Mouse (Mus musculus): ENCODE results near the gene Sit1. TPM values are rescaled to one million over a fixed set of nuclear protein-coding genes. Genes with fewer than 3 reads are reported as not detected.

The Sit1 gene
- polyA plus RNA-seq, 1 experiment from 2014 or later: not detected

- no peak for ATAC-seq (ENCODE audit: low FRiP score, low TSS enrichment)
- peak within 1 kb of the TSS; percentile 56 for H3K4me2 ChIP-seq (replicated peaks; ENCODE audit: low read depth, low read length)
- H3K9me3 ChIP-seq (ENCODE audit: control insufficient read depth, low read length): no peaks in the 10 kb centered on the region
- H3K9ac ChIP-seq (ENCODE audit: low read depth, low read length): no peak within 1 kb of the TSS
- no peak within 1 kb of the TSS for H3K4me3 ChIP-seq (ENCODE audit: low read length)
- H3K27me3 ChIP-seq (ENCODE audit: control insufficient read depth, insufficient read depth, low read length): no peaks in the 10 kb centered on the region
- no peak within 1 kb of the TSS for H3K27ac ChIP-seq (ENCODE audit: low read depth, low read length)
- 49% methylated on average over 9 of the region's 9 CpGs for WGBS
- peaks cover 5% of the 10 kb centered on the region; the same call in 1 of the 2 replicates for H3K4me1 ChIP-seq (ENCODE audit: control insufficient read depth, insufficient read depth, low read length)
- H3K36me3 ChIP-seq (ENCODE audit: control insufficient read depth, insufficient read depth, low read length): no peaks in the 10 kb centered on the region
Measured at GRCm38 (mm10) chr4:43506536-43507185, 23.1 kb upstream of the Sit1 start, which contains the start of gene Car9. Gene Car9, plus strand, starts transcription at chr4:43506966.

DNA sequence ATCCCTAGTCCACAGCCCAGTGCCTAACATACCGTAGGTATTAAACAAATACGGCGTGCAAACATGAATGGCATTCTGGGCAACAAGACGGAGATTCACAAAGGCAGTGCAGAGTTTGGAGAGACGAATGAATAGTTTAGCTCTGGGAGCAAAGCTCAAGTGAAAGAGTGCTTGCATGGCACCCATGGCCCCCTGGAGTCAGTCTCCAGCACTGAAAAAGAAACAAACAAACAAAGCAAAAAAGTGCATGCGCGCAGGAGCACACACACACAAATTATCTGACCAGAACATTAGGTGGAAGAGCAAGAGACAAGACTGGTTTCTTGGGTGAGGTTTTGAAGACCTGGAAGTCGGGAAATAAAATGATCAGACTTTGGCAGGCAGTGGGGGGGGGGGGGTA lies 22.5 kb upstream of the Sit1 start:
- no peak for ATAC-seq (ENCODE audit: low FRiP score, low TSS enrichment)
- H3K4me2 ChIP-seq (replicated peaks; ENCODE audit: low read depth, low read length): no peak overlapping the region
- 89% methylated on average over 8 of the region's 8 CpGs for WGBS
- no peaks in the 10 kb centered on the region for H3K9me3 ChIP-seq (ENCODE audit: control insufficient read depth, low read length)
- H3K4me3 ChIP-seq (ENCODE audit: low read length): no peak overlapping the region
- H3K9ac ChIP-seq (ENCODE audit: low read depth, low read length): no peak overlapping the region
- no peaks in the 10 kb centered on the region for H3K27me3 ChIP-seq (ENCODE audit: control insufficient read depth, insufficient read depth, low read length)
- peaks cover 5% of the 10 kb centered on the region; the same call in 1 of the 2 replicates for H3K4me1 ChIP-seq (ENCODE audit: control insufficient read depth, insufficient read depth, low read length)
- no peaks in the 10 kb centered on the region for H3K36me3 ChIP-seq (ENCODE audit: control insufficient read depth, insufficient read depth, low read length)
- no peak overlapping the region for H3K27ac ChIP-seq (ENCODE audit: low read depth, low read length)

DNA sequence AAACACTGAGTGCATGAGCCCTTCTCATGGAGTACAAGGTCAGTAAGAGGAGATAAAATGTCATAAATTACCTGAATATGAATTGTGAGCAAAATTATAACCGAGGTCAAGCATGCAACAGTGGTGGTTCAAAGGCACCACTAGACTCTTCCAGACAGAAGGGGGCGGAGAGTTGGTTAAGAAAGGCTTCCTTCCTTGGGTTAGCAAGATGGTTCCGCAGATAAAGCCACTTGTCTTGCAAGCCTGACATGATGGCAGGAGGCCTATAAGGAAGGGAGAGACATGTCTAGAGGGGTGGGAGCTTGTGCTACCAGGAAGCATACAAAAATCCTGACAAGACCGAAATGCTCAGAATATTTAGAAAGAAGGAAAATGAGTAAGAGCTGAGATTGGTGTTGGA lies 20.7 kb upstream of the Sit1 start:
- H3K9ac ChIP-seq (ENCODE audit: low read depth, low read length): no peak overlapping the region
- no peak overlapping the region for H3K4me2 ChIP-seq (replicated peaks; ENCODE audit: low read depth, low read length)
- no peaks in the 10 kb centered on the region for H3K27me3 ChIP-seq (ENCODE audit: control insufficient read depth, insufficient read depth, low read length)
- no peak overlapping the region for H3K4me3 ChIP-seq (ENCODE audit: low read length)
- no peak for ATAC-seq (ENCODE audit: low FRiP score, low TSS enrichment)
- H3K4me1 ChIP-seq (ENCODE audit: control insufficient read depth, insufficient read depth, low read length): peaks cover 5% of the 10 kb centered on the region; the same call in 1 of the 2 replicates
- no peak overlapping the region for H3K27ac ChIP-seq (ENCODE audit: low read depth, low read length)
- H3K9me3 ChIP-seq (ENCODE audit: control insufficient read depth, low read length): no peaks in the 10 kb centered on the region
- H3K36me3 ChIP-seq (ENCODE audit: control insufficient read depth, insufficient read depth, low read length): no peaks in the 10 kb centered on the region
- 80% methylated on average over 4 of the region's 4 CpGs for WGBS

- H3K9ac ChIP-seq (ENCODE audit: low read depth, low read length): no peak overlapping the region
- 72% methylated on average over 6 of the region's 6 CpGs for WGBS
- H3K27ac ChIP-seq (ENCODE audit: low read depth, low read length): no peak overlapping the region
- no peaks in the 10 kb centered on the region for H3K27me3 ChIP-seq (ENCODE audit: control insufficient read depth, insufficient read depth, low read length)
- H3K4me1 ChIP-seq (ENCODE audit: control insufficient read depth, insufficient read depth, low read length): peaks cover 2% of the 10 kb centered on the region; the same call in 1 of the 2 replicates
- no peak overlapping the region for H3K4me3 ChIP-seq (ENCODE audit: low read length)
- H3K9me3 ChIP-seq (ENCODE audit: control insufficient read depth, low read length): no peaks in the 10 kb centered on the region
- no peak for ATAC-seq (ENCODE audit: low FRiP score, low TSS enrichment)
- H3K4me2 ChIP-seq (replicated peaks; ENCODE audit: low read depth, low read length): no peak overlapping the region
- no peaks in the 10 kb centered on the region for H3K36me3 ChIP-seq (ENCODE audit: control insufficient read depth, insufficient read depth, low read length)
Measured at GRCm38 (mm10) chr4:43503506-43503905, 20.0 kb upstream of the Sit1 start.

DNA sequence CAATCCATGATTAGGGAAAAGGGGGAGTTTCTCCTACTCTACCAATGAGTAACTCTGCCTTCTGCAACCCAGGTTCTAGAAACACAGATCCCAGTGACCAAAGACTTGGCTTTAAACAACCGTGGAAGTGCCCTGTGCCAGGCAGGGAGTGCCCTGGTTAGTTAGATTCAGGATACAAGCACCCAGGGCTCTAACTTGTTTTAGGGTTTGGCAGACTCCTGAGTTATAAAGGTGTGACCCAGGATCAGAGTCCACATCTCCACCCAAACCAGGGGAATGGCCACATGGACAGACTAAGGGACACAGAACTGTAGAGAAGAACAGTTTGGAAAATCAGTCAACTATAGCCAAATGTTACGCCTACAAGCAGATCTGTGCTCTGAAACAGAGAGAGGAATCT lies 19.5 kb upstream of the Sit1 start:
- Histone ChIP-seq H3K27ac (ENCODE audit: low read depth, low read length) (no peak overlapping the region), H3K9ac (ENCODE audit: low read depth, low read length) (no peak overlapping the region), H3K4me3 (ENCODE audit: low read length) (no peak overlapping the region), H3K4me1 (ENCODE audit: control insufficient read depth, insufficient read depth, low read length) (peaks cover 6% of the 10 kb centered on the region; the same call in 1 of the 2 replicates), H3K4me2 (replicated peaks; ENCODE audit: low read depth, low read length) (no peak overlapping the region), H3K36me3 (ENCODE audit: control insufficient read depth, insufficient read depth, low read length) (no peaks in the 10 kb centered on the region), H3K27me3 (ENCODE audit: control insufficient read depth, insufficient read depth, low read length) (no peaks in the 10 kb centered on the region), H3K9me3 (ENCODE audit: control insufficient read depth, low read length) (no peaks in the 10 kb centered on the region)
- ATAC-seq (ENCODE audit: low FRiP score, low TSS enrichment): no peak
- WGBS: 60% methylated on average over 2 of the region's 2 CpGs

GRCm38 (mm10) chr4:43499407-43500333 lies 16.1 kb upstream of the Sit1 start, which contains the start of gene Arhgef39:
Gene Arhgef39, minus strand, starts transcription at chr4:43499695.
- H3K36me3 ChIP-seq (ENCODE audit: control insufficient read depth, insufficient read depth, low read length): peaks cover 18% of the 10 kb centered on the region; the same call in 1 of the 2 replicates
- no peaks in the 10 kb centered on the region for H3K27me3 ChIP-seq (ENCODE audit: control insufficient read depth, insufficient read depth, low read length)
- ATAC-seq (ENCODE audit: low FRiP score, low TSS enrichment): peak; percentile 84
- H3K4me1 ChIP-seq (ENCODE audit: control insufficient read depth, insufficient read depth, low read length): peaks cover 15% of the 10 kb centered on the region
- H3K4me3 ChIP-seq (ENCODE audit: low read length): peak within 1 kb of the TSS; percentile 65
- no peaks in the 10 kb centered on the region for H3K9me3 ChIP-seq (ENCODE audit: control insufficient read depth, low read length)
- WGBS: 8% methylated on average over 50 of the region's 50 CpGs
- peak within 1 kb of the TSS; percentile 76 for H3K9ac ChIP-seq (ENCODE audit: low read depth, low read length)
- peak within 1 kb of the TSS; percentile 80 for H3K4me2 ChIP-seq (replicated peaks; ENCODE audit: low read depth, low read length)
- H3K27ac ChIP-seq (ENCODE audit: low read depth, low read length): peak within 1 kb of the TSS; percentile 71

- Histone ChIP-seq H3K27ac (ENCODE audit: low read depth, low read length) (peak overlapping the region; percentile 71), H3K27me3 (ENCODE audit: control insufficient read depth, insufficient read depth, low read length) (no peaks in the 10 kb centered on the region), H3K4me2 (replicated peaks; ENCODE audit: low read depth, low read length) (peak overlapping the region; percentile 80), H3K9me3 (ENCODE audit: control insufficient read depth, low read length) (no peaks in the 10 kb centered on the region), H3K36me3 (ENCODE audit: control insufficient read depth, insufficient read depth, low read length) (peaks cover 18% of the 10 kb centered on the region; the same call in 1 of the 2 replicates), H3K4me1 (ENCODE audit: control insufficient read depth, insufficient read depth, low read length) (peaks cover 19% of the 10 kb centered on the region), H3K9ac (ENCODE audit: low read depth, low read length) (peak overlapping the region; percentile 76), H3K4me3 (ENCODE audit: low read length) (peak overlapping the region; percentile 65)
- peak; percentile 12 for ATAC-seq (ENCODE audit: low FRiP score, low TSS enrichment)
- WGBS: 18% methylated on average over 8 of the region's 8 CpGs
Measured at GRCm38 (mm10) chr4:43498983-43499382, 15.4 kb upstream of the Sit1 start.

GRCm38 (mm10) chr4:43497946-43498345 lies 14.4 kb upstream of the Sit1 start:
- Histone ChIP-seq H3K9me3 (ENCODE audit: control insufficient read depth, low read length) (no peaks in the 10 kb centered on the region), H3K4me2 (replicated peaks; ENCODE audit: low read depth, low read length) (peak overlapping the region; percentile 80), H3K27ac (ENCODE audit: low read depth, low read length) (no peak overlapping the region), H3K27me3 (ENCODE audit: control insufficient read depth, insufficient read depth, low read length) (no peaks in the 10 kb centered on the region), H3K9ac (ENCODE audit: low read depth, low read length) (peak overlapping the region; percentile 76; the same call in 1 of the 2 replicates), H3K36me3 (ENCODE audit: control insufficient read depth, insufficient read depth, low read length) (peaks cover 18% of the 10 kb centered on the region; the same call in 1 of the 2 replicates), H3K4me1 (ENCODE audit: control insufficient read depth, insufficient read depth, low read length) (peaks cover 19% of the 10 kb centered on the region), H3K4me3 (ENCODE audit: low read length) (peak overlapping the region; percentile 65; the same call in 1 of the 2 replicates)
- no peak for ATAC-seq (ENCODE audit: low FRiP score, low TSS enrichment)
- WGBS: 56% methylated on average over 4 of the region's 4 CpGs
